Mouse (Mus musculus) retina, postnatal 7 days (tissue): ENCODE measurements at regions not wholly inside any gene's neighbourhood (a gene's known extent, or its start where the extent isn't known, plus 50 kb on each side); places are given as distances from the start of the nearest gene placed in this dataset.

Experiments
- DNase-seq: peaks from one replicate; pipeline ENCODE4 v3.0.0-alpha.2; 2012; ENCODE audit warnings: low read depth, low spot score

DNA sequence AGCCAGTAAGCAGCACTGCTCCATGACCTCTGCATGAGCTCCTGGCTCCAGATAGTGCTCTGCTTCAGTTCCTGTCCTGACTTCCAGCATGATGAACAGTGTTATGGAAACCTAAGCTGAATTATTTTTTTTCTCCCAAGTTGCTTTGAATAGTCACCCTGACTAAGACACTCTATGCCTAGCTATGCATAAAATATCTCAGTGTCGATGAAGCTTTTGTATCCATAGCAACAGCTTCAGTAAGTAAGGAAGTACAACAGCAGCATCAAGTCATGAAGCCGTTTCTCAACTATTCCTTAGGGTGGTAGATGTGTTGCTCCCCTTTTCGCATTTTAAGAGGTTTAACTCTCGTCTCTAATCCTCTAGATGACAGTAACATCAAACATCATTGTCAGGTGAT is 228.4 kb upstream of the Gpc5 start:
- DNase-seq: no peak

GRCm38 (mm10) chr14:114864102-114864501 is 227.9 kb upstream of the Gpc5 start:
- no peak for DNase-seq

GRCm38 (mm10) chr14:114869233-114869632 is 222.8 kb upstream of the Gpc5 start:
- DNase-seq: no peak

- DNase-seq: no peak
These were observed 216.9 kb upstream of the Gpc5 start for GRCm38 (mm10) chr14:114875101-114875500.

GRCm38 (mm10) chr14:114876427-114876826 is 215.6 kb upstream of the Gpc5 start:
- no peak for DNase-seq

DNA sequence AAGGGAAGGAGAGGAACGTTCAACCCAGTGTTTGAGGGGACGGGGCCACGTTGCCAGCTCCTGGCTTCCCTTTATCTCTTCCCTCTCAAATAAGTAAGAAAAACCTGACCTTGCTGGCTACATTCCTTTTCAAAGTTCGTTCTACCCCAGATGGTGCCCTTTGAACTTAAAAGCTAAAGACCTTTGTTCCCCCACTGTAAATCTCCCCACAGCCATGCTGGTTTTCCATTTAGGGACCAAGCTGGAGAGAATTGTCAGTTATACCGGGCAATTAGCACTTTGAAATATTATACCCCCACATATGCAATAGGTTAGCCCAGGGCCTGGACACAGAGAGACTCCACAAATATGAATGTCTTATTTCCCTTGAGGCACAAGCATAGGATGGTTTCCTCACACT is 214.5 kb upstream of the Gpc5 start:
- no peak for DNase-seq

- no peak for DNase-seq
These were observed 211.7 kb upstream of the Gpc5 start for GRCm38 (mm10) chr14:114880291-114880690.

DNA sequence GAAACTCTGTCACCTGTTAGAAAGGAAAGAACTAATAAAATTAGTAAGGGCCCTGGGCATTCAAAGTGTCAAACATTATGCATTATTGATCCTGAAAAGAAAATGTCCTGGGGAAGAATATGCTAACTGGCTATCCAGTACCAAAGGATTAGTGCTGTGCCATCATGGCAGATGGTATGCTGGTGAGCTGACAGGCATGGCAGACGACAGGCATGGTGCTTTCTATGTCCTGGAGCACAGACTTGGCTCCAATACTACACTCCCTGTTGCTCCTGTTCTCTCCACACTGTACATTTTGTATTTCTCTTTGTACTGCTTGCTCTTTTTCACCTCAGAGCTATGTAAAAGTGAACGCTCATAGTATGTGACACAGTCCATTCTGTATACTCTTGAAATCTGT is 187.9 kb upstream of the Gpc5 start:
- no peak for DNase-seq

- no peak for DNase-seq
These were observed 179.7 kb upstream of the Gpc5 start for GRCm38 (mm10) chr14:114912271-114912670.

- peak; percentile 9 for DNase-seq
These were observed 178.8 kb upstream of the Gpc5 start for GRCm38 (mm10) chr14:114913238-114913637.

DNA sequence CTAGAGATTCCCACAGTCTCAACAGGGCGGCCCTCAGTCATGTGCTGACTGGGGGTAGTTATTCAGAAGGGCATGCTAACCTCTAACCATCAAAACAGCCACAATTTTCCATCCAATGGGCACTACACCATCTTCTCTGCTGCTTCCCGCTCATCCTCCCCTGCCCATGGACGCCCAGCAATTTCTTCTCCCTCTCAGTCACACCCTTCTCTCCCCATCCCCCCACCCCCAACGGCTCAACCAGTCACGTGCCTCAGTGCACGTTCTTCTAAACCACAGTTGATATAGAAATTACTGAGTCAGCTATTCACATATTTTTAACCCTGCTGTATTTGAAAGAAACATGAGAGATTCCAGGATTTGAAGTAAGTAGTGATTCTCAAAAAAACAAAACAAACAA is 146.3 kb upstream of the Gpc5 start:
- no peak for DNase-seq

DNA sequence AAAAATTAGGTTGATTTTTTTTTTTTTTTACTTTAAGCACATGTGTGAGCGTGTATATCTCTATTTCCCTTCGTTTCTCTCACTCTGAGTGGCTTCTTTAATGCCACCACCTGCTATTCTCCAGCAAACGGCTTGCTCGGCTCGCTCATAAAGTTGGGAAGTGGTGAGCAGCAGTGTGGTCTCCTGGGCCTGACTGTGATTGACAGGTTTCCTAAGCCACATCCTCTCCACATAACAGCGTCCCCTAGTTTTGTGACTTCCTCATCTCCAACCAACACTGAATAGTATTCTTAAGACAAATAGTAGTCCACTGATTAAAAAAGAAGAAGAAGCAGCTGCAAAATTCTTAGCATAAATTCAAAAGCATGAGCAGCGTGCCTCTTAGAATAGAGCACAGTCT is 145.7 kb upstream of the Gpc5 start:
- DNase-seq: no peak

- no peak for DNase-seq
These were observed 143.5 kb upstream of the Gpc5 start for GRCm38 (mm10) chr14:114948341-114949155.

GRCm38 (mm10) chr14:114949156-114949496 is 142.9 kb upstream of the Gpc5 start:
- no peak for DNase-seq

DNA sequence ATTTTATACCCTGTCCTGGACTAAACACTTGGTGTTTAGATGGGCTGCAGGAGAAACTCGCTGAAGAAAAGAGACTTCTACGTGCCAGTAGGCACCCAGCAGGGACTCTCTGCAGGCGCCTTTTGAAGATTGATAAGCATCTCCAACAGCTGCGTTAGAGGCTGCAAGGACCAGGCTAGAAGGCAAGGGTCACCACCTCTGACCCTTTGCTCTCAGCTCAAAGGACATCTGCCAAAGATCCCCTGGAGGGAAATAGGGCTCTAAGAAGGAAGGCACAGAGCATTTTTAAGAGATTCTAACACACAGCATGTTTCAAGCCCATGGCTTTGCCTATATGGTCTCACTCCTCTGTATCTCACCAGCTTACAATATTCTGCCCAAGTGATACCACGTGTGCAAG is 139.7 kb upstream of the Gpc5 start:
- no peak for DNase-seq

- no peak for DNase-seq
These were observed 138.8 kb upstream of the Gpc5 start for GRCm38 (mm10) chr14:114953070-114953665.

DNA sequence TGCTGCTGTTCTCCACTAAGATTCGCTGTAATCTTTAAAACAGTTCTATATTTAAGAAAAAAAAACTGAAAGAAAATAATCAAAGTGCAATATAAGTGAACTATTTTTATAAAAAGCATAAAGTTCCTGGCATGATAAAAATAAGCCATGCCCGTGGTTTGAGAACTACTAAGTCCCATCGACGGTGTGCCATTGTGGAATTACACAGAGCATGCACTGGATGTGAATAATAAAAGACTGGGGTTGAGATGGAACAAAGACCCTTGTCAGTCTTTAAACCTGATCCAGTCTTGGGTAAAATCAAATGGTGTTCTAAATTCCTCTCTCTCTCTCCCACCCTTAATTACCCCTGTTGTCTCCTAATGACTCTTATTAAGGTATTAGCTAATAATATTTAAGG is 137.7 kb upstream of the Gpc5 start:
- no peak for DNase-seq

DNA sequence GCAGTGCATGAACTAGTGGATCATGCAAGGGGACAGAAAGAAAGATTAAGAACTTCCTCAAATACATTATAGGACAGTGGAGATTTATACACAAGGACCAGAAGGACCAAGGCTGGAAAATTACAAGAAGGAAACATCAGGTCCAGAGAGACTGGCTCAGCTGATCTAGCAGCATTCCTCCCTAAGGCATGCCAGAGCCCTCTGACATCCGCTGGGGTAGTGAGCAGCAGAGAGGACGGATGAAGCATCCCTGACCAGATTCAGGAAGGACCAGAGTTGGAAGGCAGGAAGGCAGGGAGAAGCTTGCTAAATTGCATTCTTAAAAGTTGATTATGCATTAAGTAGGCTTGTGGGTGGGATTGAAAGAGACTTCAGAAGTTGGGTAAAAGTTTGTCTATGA is 136.4 kb upstream of the Gpc5 start:
- DNase-seq: no peak

DNA sequence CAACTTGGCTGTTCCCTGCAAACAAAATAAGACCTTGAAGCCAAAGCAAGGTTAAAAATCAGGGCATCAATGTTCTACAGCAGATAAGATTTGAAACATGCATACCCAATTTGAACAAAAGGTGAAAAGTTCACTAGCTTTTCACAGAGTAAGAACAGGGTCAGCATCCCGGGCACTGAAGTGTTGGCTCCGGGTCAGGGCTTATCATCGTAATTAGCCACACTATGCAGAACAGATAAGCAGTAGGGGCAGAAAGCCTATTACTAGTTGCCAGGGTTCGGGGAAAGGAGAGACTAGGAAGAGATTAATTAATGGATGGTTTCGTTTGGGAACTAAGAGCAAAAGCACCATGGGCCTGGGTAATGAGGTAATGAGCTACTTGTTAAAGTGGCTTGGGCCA is 131.7 kb upstream of the Gpc5 start:
- DNase-seq: no peak

DNA sequence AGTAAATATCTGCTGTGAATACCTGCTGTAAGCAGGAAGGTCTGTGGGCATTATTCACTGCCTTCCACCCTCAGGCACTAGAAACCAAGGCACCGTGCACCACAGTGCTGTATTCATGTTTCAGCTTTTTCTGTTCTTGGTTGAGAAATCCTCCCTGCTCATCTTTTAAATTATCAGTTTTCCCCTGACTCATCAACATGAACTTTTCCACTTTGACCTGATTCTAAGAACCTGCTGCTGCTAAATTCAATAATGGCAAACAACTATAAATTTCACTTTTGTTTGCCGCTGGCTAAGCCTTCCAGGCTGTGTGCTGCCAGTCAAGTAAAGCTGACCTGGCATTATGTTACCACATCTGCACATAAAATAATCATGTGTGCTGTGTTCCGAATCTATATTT is 126.1 kb upstream of the Gpc5 start:
- no peak for DNase-seq

DNA sequence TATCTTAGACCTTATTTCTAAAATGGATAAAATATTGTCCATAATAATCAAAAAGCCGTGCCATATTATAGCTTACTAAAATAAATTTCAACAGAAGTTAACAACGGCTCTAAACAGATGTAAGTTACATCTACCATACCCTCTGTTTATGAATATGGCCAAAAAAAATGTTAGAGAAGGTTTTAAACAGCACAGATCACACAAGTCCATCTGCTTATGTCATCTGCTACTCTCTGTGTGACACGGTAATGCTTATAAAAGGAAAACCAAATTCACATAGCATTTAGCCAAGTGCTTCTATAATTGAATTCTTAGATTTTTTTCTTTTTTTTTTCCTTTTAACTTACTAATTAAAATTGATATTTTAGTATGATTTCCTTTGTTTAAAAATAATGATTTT is 123.0 kb upstream of the Gpc5 start:
- DNase-seq: no peak

DNA sequence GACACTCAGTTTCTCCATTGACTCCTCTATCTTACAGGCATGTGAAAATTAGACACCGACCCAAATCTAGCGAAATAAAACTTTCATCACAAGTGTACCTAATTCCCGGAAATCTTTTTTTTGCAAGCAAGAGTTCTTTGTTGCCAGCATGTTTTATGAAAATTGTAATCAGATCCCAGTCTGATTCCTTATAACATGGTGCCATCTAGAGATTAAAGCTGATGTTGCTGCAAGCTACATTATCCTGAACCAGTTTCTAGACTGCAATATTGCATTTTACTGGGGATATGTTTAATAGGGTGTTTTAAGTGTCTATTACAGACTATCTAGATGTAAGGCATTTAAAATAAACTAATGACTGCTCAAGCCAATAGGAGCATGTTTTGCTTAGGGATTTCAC is 110.9 kb upstream of the Gpc5 start:
- no peak for DNase-seq

GRCm38 (mm10) chr14:115003223-115003622 is 88.8 kb upstream of the Gpc5 start:
- no peak for DNase-seq
